Mouse (Mus musculus) liver, adult (tissue): ENCODE measurements around the gene Cdkl4.

Experiments
- GATA4 ChIP-seq: IDR thresholded peaks from 2 replicates; pipeline ENCODE4 v1.6.1; 2014; ENCODE audit warnings: mild to moderate bottlenecking, low read length; ENCODE audit not compliant: insufficient replicate concordance

Gene Cdkl4

GRCm38 (mm10) chr17:80546227-80546626 lies 31.4 kb downstream of the Cdkl4 start:
- no peak for TF ChIP-seq GATA4

DNA sequence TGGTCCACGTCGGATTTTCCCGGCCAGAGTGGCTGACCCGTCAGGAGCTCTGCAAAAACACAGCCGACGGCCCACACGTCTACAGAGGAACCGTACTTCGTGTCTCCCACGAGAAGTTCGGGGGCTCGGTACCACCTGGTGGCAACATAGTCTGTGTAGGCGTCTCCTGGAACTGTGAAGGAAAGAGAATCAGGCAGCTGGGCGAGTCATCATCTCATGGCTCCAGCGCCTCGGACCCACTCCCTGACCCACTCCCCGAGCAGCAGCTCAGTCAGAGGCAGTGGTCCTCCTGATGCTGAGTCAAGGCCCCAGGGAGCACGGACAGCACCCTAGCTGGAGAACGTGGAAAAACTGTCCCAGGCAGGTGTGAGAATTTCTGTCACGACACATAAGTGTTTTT lies 34.0 kb downstream of the Cdkl4 start:
- no peak for TF ChIP-seq GATA4

- TF ChIP-seq GATA4, result no peak
Measured at GRCm38 (mm10) chr17:80537136-80537535, 40.5 kb downstream of the Cdkl4 start.

DNA sequence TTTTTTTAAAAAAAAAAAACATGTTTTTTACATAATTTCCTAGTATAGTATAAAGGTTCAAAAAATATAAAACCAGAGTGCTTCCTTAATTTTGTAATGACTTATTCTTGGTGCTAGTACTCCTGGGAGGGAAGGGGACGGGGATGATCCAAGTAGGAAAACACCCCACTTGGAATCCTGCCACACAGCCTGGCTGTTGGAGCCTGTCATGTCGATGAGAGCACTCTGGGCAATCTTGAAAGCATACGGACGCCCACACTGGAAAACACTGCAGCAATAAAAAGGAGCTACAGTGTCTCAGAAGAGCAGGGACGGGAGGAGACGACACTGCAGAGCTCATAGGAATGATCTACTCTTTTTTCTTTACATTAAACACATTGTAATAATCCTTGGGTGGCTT lies 42.0 kb downstream of the Cdkl4 start:
- no peak for TF ChIP-seq GATA4

DNA sequence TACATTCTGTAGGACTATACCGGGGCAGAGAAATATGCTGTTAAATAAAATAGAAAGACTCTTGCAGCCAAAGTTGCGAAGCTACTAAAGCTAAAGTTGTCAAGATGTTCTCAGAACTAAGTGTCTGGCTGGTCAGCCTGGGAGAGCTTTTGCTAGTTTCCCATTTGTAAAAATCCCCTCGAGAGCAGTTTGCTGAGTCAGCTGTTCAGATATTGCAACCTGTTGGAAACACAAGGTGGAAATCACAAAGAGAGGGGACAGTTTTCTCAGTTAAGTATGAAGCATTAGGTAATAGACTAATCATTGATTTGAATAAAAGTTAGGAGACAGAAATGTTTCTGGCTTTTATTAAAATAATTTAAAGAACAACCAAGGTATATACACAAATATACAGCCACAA lies 54.4 kb downstream of the Cdkl4 start:
- no peak for TF ChIP-seq GATA4

GRCm38 (mm10) chr17:80522229-80522556 lies 55.4 kb downstream of the Cdkl4 start:
- TF ChIP-seq GATA4, result no peak

- TF ChIP-seq GATA4, result no peak
Measured at GRCm38 (mm10) chr17:80521521-80522228, 55.9 kb downstream of the Cdkl4 start.

GRCm38 (mm10) chr17:80520537-80520936 lies 57.1 kb downstream of the Cdkl4 start:
- no peak for TF ChIP-seq GATA4

DNA sequence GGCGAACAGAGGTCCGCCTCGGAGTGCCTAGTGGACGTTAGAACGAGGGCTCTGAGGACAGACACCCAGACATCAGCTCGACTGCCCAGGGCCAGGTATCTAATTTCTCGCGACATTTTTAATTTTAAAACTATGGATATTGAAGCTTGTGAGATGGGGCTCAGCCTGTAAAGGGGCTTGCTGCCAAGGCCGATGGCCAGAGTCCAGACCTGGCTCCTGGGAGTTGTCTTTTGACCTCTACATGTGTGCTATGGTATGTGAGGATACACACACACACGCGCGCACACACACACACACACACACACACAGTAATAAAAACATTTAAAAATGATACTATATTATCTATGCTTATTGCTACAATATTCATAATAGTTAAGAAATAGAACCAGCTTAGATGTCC lies 58.8 kb downstream of the Cdkl4 start:
- no peak for TF ChIP-seq GATA4

DNA sequence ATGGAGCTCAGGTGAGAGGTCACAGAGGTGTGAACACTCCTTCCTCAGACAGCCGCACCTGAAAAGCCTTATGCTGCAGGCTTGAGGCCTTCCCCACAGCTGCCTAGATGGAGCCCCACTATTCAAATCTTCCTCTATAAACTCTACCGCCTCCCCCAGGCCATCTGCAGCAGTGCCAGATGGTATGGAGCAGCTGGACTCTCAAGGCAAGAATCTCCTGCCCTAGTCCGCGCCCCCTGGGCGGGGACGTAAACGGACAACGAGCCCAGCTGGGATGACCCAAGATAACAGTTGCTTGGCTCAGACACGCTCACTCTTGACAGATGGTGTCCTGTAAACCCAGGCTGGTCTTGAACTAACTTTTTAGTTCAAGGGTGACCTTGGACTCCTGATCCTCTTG lies 60.4 kb downstream of the Cdkl4 start:
- TF ChIP-seq GATA4, result no peak

- TF ChIP-seq GATA4, result peak; percentile 46; the same call in 1 of the 2 replicates
Measured at GRCm38 (mm10) chr17:80515956-80516355, 61.7 kb downstream of the Cdkl4 start.

- no peak for TF ChIP-seq GATA4
Measured at GRCm38 (mm10) chr17:80515513-80515912, 62.1 kb downstream of the Cdkl4 start.

- no peak; the same call in 1 of the 2 replicates for TF ChIP-seq GATA4
Measured at GRCm38 (mm10) chr17:80513766-80514165, 63.8 kb downstream of the Cdkl4 start.

DNA sequence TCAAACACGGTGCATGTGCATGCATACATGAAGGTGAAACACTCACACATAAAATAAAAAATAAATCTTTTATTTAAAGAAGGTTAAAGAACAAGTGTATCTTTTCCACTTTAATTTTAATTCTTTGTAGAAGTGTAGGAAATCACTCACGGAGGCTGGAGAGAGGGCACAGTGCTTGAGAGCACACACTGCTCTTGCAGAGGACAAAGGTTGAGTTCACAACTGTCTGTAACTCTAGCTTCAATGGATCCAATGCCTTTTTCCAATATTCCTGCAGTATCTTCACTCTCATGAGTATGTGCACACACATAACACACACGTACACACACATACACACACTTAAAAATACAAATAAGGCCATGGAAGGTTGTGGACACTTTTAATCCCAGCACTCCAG lies 67.2 kb downstream of the Cdkl4 start:
- TF ChIP-seq GATA4, result no peak

DNA sequence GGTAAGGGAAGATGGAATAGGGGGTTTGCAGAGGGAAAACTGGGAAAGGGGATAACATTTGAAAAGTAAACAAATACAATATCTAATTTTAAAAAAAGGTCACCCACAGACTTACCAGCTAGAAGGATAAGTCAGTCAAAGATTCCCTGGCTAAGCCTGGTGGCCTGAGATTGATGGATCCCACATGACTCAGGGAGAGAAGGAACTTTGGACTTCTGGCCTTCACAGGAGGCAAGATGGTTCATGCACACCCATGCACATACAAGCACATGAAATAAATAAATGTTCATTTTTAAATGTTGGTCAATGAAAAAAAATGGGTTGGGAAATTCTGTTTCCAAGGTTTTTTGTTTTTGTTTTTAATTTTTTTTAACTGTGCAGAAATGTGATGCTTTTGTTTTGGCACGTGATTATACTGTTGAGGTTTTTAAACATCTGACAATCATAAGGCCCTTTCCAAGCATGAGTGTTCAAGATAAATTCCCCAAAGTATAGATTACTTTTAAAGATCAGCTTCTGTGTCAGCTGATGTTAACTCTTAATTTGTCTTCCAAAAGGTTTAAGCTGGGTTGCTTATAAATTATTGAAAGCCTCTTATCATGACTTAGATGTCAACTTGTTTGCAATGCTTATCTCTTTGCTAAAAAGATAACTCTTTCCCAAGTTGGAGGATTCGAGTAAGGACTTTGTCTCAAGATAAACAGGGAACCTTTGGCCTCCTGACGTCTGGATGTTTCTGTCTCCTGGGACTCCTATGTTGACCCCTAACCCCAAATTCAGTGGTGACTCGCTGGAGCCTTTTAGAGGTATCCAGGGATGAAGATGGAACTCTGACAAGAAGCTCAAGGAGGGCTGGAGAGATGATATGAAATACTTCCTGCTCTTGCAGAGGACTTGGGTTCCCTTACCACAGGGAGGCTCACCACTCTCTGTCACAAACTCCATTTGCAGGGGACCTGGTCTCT lies 67.8 kb downstream of the Cdkl4 start:
- no peak for TF ChIP-seq GATA4

GRCm38 (mm10) chr17:80505766-80506165 lies 71.8 kb downstream of the Cdkl4 start:
- no peak for TF ChIP-seq GATA4
